Comparison of ENCODE assay signal across 8 mouse cellular contexts in the genomic region with DNA sequence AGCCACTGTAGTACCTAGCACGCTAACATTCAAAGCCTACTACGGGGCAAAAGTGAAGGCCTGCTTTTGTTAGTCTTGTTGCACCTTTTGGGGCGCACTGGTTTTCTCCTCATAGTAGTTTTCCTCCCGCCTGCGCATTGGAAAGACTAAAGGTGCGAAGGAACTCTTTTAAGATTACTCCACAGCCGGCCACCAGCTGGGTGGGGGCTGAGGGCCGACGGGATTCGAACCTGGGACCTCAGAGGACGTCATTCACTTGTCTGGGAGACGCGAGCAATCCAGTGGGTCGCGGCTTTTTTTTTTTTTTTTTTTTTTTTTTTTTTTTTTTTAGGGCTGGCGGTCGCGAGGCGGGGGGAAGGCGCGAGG. TPM values are rescaled to one million over a fixed set of nuclear protein-coding genes. Genes with fewer than 3 reads are reported as not detected.
DNase-seq lines count a peak whose midpoint lies in the region; ATAC-seq and TF ChIP-seq lines count a peak whose summit lies in the region.

No protein-coding gene starts in this region.

- no peaks in the 10 kb centered on the region for H3K4me1 ChIP-seq in cerebellum, adult 2 months (ENCODE audit: control insufficient read depth, insufficient read depth, low read length)
- peaks cover 4% of the 10 kb centered on the region; the same call in 1 of the 2 replicates for H3K4me1 ChIP-seq in lung, postnatal 0 days (ENCODE audit: insufficient read depth, low read depth, low read length)
- peaks cover 11% of the 10 kb centered on the region for H3K4me1 ChIP-seq in forebrain, embryonic 14.5 days (ENCODE audit: control insufficient read depth, insufficient read depth, low read length)
- peaks cover 37% of the 10 kb centered on the region for H3K4me1 ChIP-seq in limb, embryonic 13.5 days
- H3K4me1 ChIP-seq in stomach, embryonic 16.5 days (ENCODE audit: control insufficient read depth, insufficient read depth, low read length), result peaks cover 11% of the 10 kb centered on the region; the same call in 1 of the 2 replicates

- no peak overlapping the region for H3K27ac ChIP-seq in cerebellum, adult 2 months (ENCODE audit: insufficient read depth, low read length)
- H3K27ac ChIP-seq in lung, postnatal 0 days (ENCODE audit: low read length), result peak overlapping the region; percentile 95
- no peak overlapping the region; the same call in 1 of the 2 replicates for H3K27ac ChIP-seq in forebrain, embryonic 14.5 days (ENCODE audit: low read depth, low read length)
- no peak overlapping the region; the same call in 1 of the 2 replicates for H3K27ac ChIP-seq in limb, embryonic 13.5 days
- 0 out of 2 replicates have a peak overlapping the region, but pooled peaks have one; percentile 23 for H3K27ac ChIP-seq in stomach, embryonic 16.5 days (ENCODE audit: low read length)

- no peaks in the 10 kb centered on the region; the same call in 1 of the 2 replicates for H3K27me3 ChIP-seq in cerebellum, adult 2 months (ENCODE audit: control insufficient read depth, insufficient read depth, low read length)
- no peaks in the 10 kb centered on the region for H3K27me3 ChIP-seq in lung, postnatal 0 days (replicated peaks; ENCODE audit: insufficient read depth, low read length)
- H3K27me3 ChIP-seq in forebrain, embryonic 14.5 days (replicated peaks; ENCODE audit: control insufficient read depth, insufficient read depth, low read length), result no peaks in the 10 kb centered on the region
- H3K27me3 ChIP-seq in limb, embryonic 13.5 days, result peaks cover 11% of the 10 kb centered on the region
- H3K27me3 ChIP-seq in stomach, embryonic 16.5 days (ENCODE audit: control insufficient read depth, insufficient read depth, low read length), result no peaks in the 10 kb centered on the region

- TF ChIP-seq POLR2A in cerebellum, adult 2 months (IDR thresholded peaks at IDR 0.05; ENCODE audit: borderline replicate concordance, insufficient read depth, low read length), result no peak

- peak overlapping the region; percentile 88 for H3K4me3 ChIP-seq in cerebellum, adult 2 months (replicated peaks; ENCODE audit: insufficient read depth, low read depth, low read length)
- H3K4me3 ChIP-seq in lung, postnatal 0 days (ENCODE audit: low read depth, low read length), result peak overlapping the region; percentile 96
- peak overlapping the region; percentile 96 for H3K4me3 ChIP-seq in forebrain, embryonic 14.5 days (ENCODE audit: low read depth, low read length)
- H3K4me3 ChIP-seq in limb, embryonic 13.5 days, result peak overlapping the region; percentile 96
- peak overlapping the region; percentile 98 for H3K4me3 ChIP-seq in stomach, embryonic 16.5 days (replicated peaks; ENCODE audit: low read length)

- no peak for TF ChIP-seq EP300 in lung, postnatal 0 days (IDR thresholded peaks at IDR 0.05)

- ATAC-seq in cerebellum, adult (ENCODE audit: insufficient number of reproducible peaks, low FRiP score, low TSS enrichment), result no peak
- ATAC-seq in lung, postnatal 0 days, result no peak
- peak; percentile 13 for ATAC-seq in forebrain, embryonic 14.5 days
- ATAC-seq in limb, embryonic 13.5 days (ENCODE audit: low FRiP score, low read depth), result no peak; the same call in 1 of the 2 replicates
- ATAC-seq in stomach, embryonic 16.5 days (ENCODE audit: insufficient read depth, low FRiP score), result no peak

- no peaks in the 10 kb centered on the region for H3K36me3 ChIP-seq in lung, postnatal 0 days (ENCODE audit: insufficient read depth, low read length)
- no peaks in the 10 kb centered on the region for H3K36me3 ChIP-seq in forebrain, embryonic 14.5 days (ENCODE audit: control insufficient read depth, insufficient read depth, low read length)
- no peaks in the 10 kb centered on the region for H3K36me3 ChIP-seq in limb, embryonic 13.5 days
- H3K36me3 ChIP-seq in stomach, embryonic 16.5 days (ENCODE audit: control insufficient read depth, insufficient read depth, low read length), result no peaks in the 10 kb centered on the region

- WGBS in cerebellum, adult 2 months, result 17% methylated on average over 15 of the region's 21 CpGs
- WGBS in lung, postnatal 0 days, result 13% methylated on average over 15 of the region's 21 CpGs
- WGBS in forebrain, embryonic 14.5 days, result 12% methylated on average over 15 of the region's 21 CpGs
- whole genome bisulfite sequencing in limb, embryonic 13.5 days, result 10% methylated on average over 19 of the region's 21 CpGs
- 11% methylated on average over 18 of the region's 21 CpGs for WGBS in stomach, embryonic 16.5 days

- H3K9me3 ChIP-seq in lung, postnatal 0 days (ENCODE audit: low read length), result no peaks in the 10 kb centered on the region
- H3K9me3 ChIP-seq in forebrain, embryonic 14.5 days (replicated peaks; ENCODE audit: control insufficient read depth, low read length), result no peaks in the 10 kb centered on the region
- no peaks in the 10 kb centered on the region for H3K9me3 ChIP-seq in limb, embryonic 13.5 days
- H3K9me3 ChIP-seq in stomach, embryonic 16.5 days (replicated peaks; ENCODE audit: control insufficient read depth, low read length), result no peaks in the 10 kb centered on the region

- H3K9ac ChIP-seq in lung, postnatal 0 days (replicated peaks; ENCODE audit: low read depth), result peak overlapping the region; percentile 26; the same call in 1 of the 2 replicates
- H3K9ac ChIP-seq in forebrain, embryonic 14.5 days (ENCODE audit: low read length), result peak overlapping the region; percentile 98
- peak overlapping the region; percentile 58 for H3K9ac ChIP-seq in limb, embryonic 13.5 days
- H3K9ac ChIP-seq in stomach, embryonic 16.5 days (ENCODE audit: low read length), result peak overlapping the region; percentile 100

- H3K4me2 ChIP-seq in lung, postnatal 0 days (replicated peaks; ENCODE audit: low read depth, low read length), result peak overlapping the region; percentile 76
- peak overlapping the region; percentile 51 for H3K4me2 ChIP-seq in forebrain, embryonic 14.5 days (ENCODE audit: low read length)
- H3K4me2 ChIP-seq in limb, embryonic 13.5 days (replicated peaks), result peak overlapping the region; percentile 70
- peak overlapping the region; percentile 55 for H3K4me2 ChIP-seq in stomach, embryonic 16.5 days (ENCODE audit: low read depth, low read length)

- peak; percentile 38 to 55 for DNase-seq in cerebellum, adult 2 months
- DNase-seq in lung, postnatal 0 days (ENCODE audit: low spot score), result no peak
- DNase-seq in lung, postnatal 36 days, result no peak
- no peak for DNase-seq in forebrain, embryonic 14.5 days (ENCODE audit: low spot score)
- DNase-seq in adrenal gland, postnatal 4 days (ENCODE audit: low spot score in 2 of 2), result no peak

- no peak for TF ChIP-seq CTCF in cerebellum, adult 2 months (IDR thresholded peaks at IDR 0.05; ENCODE audit: borderline replicate concordance, insufficient read depth, low read depth, low read length)
- no peak for TF ChIP-seq CTCF in lung, postnatal 0 days (IDR thresholded peaks at IDR 0.05)

RNA-seq across cellular contexts. Expression of a gene that starts 0.3 kb away (rescaled TPM):
- 80.1 and 84.8 TPM in 2 replicates for polyA plus RNA-seq in cerebellum, adult 2 months (2012; rRNA removed)
- 24.6 and 26.1 TPM in 2 replicates for polyA plus RNA-seq in lung, postnatal 0 days (2015; fragmentation: Nextera tagmentation; extraction: Ambion mirVana)
- polyA plus RNA-seq in forebrain, embryonic 14.5 days (2014; fragmentation: Nextera tagmentation; extraction: Ambion mirVana), result 38.8 and 55.8 TPM in 2 replicates
- 43.8 and 47.1 TPM in 2 replicates for polyA plus RNA-seq in limb, embryonic 13.5 days (2015; fragmentation: Nextera tagmentation; extraction: Ambion mirVana)
- 40.0 and 44.6 TPM in 2 replicates for polyA plus RNA-seq in stomach, embryonic 16.5 days (2015; fragmentation: Nextera tagmentation; extraction: Ambion mirVana)
- 10 to 100 TPM; 60.9 to 62.2 TPM for total RNA-seq in adrenal gland, postnatal 4 days (2021)

Comparison
In these comparisons a context has a peak if more than half of its experiments do, and no peak if none do; other contexts are left out.
1. DNase-seq: peak in cerebellum, adult 2 months (2 of 2); none in lung, postnatal 0 days (single experiment), lung, postnatal 36 days (single experiment), forebrain, embryonic 14.5 days (single experiment) and adrenal gland, postnatal 4 days (0 of 2).
2. H3K27ac ChIP-seq: peak in lung, postnatal 0 days (single experiment) and stomach, embryonic 16.5 days (single experiment); none in cerebellum, adult 2 months (single experiment), forebrain, embryonic 14.5 days (single experiment) and limb, embryonic 13.5 days (single experiment).
3. H3K9ac ChIP-seq: peak in every context shown above with its lines; median percentile 100 in stomach, embryonic 16.5 days; 98 in forebrain, embryonic 14.5 days; 58 in limb, embryonic 13.5 days; 26 in lung, postnatal 0 days.
4. Peak in every context shown above with its lines, with median percentiles within 50 percentile points of each other: H3K4me3 ChIP-seq and H3K4me2 ChIP-seq.